Mouse (Mus musculus) ES-E14 (cell line): ENCODE measurements around the gene Med31. TPM values are rescaled to one million over a fixed set of nuclear protein-coding genes. Genes with fewer than 3 reads are reported as not detected.
A peak's percentile ranks its signal among the peaks of the same experiment; 100 is the strongest.

Experiments
- DNase-seq: peaks from one replicate; pipeline ENCODE4 v3.0.0-alpha.2; 2013; ENCODE audit warnings: low read depth, low spot score
- H3K27ac ChIP-seq: 2 replicates; pipeline ENCODE4 v1.5.1; 2012; ENCODE audit warnings: low read depth, mild to moderate bottlenecking, low read length, moderate library complexity, mixed read lengths; ENCODE audit not compliant: poor library complexity, insufficient read depth, severe bottlenecking
- H3K36me3 ChIP-seq: 2 replicates; pipeline ENCODE4 v1.6.1; 2012; ENCODE audit warnings: mild to moderate bottlenecking, low read length, moderate library complexity, mixed read lengths; ENCODE audit not compliant: control insufficient read depth, poor library complexity, insufficient read depth, severe bottlenecking
- H3K4me1 ChIP-seq, 2 experiments: fragments of 150-350 bp in 1 of 2; sonication (generic) in 1 of 2; 2 replicates each; pipeline ENCODE4 v1.6.1; 2012; ENCODE audit warnings: low read length in 2 of 2, mild to moderate bottlenecking in 1 of 2, mixed read lengths in 1 of 2; ENCODE audit not compliant: control insufficient read depth in 2 of 2, insufficient read depth in 2 of 2, poor library complexity in 1 of 2
- H3K4me3 ChIP-seq, 2 experiments: fragments of 150-350 bp in 1 of 2; sonication (generic) in 1 of 2; 2 replicates each; pipeline ENCODE4 v1.5.1; 2012; ENCODE audit warnings: low read length in 2 of 2, low read depth in 1 of 2, mild to moderate bottlenecking in 1 of 2, mixed read lengths in 1 of 2; ENCODE audit not compliant: insufficient read depth in 1 of 2, poor library complexity in 1 of 2, severe bottlenecking in 1 of 2
- H3K9ac ChIP-seq: 2 replicates; pipeline ENCODE4 v1.6.1; 2012; ENCODE audit warnings: low read depth, mild to moderate bottlenecking, low read length, mixed read lengths; ENCODE audit not compliant: poor library complexity, insufficient read depth, severe bottlenecking
- H3K9me3 ChIP-seq: fragments of 150-350 bp; sonication (generic); 2 replicates; pipeline ENCODE4 v1.6.1; 2012; ENCODE audit warnings: low read depth, mild to moderate bottlenecking, low read length; ENCODE audit not compliant: control insufficient read depth, insufficient read depth
- CHD2 ChIP-seq: IDR thresholded peaks from 2 replicates; pipeline ENCODE4 v1.6.1; 2014; ENCODE audit warnings: mild to moderate bottlenecking, low read depth, low read length, inconsistent platforms
- HCFC1 ChIP-seq: IDR thresholded peaks from 2 replicates; pipeline ENCODE4 v1.6.1; 2012; ENCODE audit warnings: low read length, inconsistent platforms, borderline replicate concordance; ENCODE audit not compliant: insufficient read depth
- MAFK ChIP-seq: IDR thresholded peaks from 2 replicates; pipeline ENCODE4 v1.6.1; 2014; ENCODE audit warnings: mild to moderate bottlenecking, low read depth, low read length, inconsistent platforms; ENCODE audit not compliant: insufficient read depth
- ZC3H11A ChIP-seq: IDR thresholded peaks from 2 replicates; pipeline ENCODE4 v1.6.1; 2012; ENCODE audit warnings: low read depth, mild to moderate bottlenecking, inconsistent platforms, low read length, borderline replicate concordance
- ZNF384 ChIP-seq: IDR thresholded peaks from 2 replicates; pipeline ENCODE4 v1.6.1; 2012; ENCODE audit warnings: low read depth, low read length, inconsistent platforms
- in situ Hi-C, 2 experiments: fragments of 600-800 bp; cut with MboI; formaldehyde crosslinking; loops; one replicate each; pipeline ENCODE4 v1.15.1; 2025; ENCODE audit warnings: low sequenced_read_pairs in 2 of 2, inconsistent platforms in 1 of 2; ENCODE audit not compliant: unreplicated experiment in 2 of 2
- total RNA-seq: library from RNA; depleted of rRNA; stranded (reverse); fragments of 300-350 nt; gene quantifications from 2 replicates; pipeline ENCODE4 v1.2.3, GENCODE M21; 2012

Med31 gene
- total RNA-seq, 1 experiment: 28.6 TPM

GRCm38 (mm10) chr11:72221278-72221677, 5.9 kb upstream of the Med31 start:
- Histone ChIP-seq H3K9ac (no peak overlapping the region), H3K27ac (no peak overlapping the region), H3K4me3 (no peak overlapping the region), H3K4me1 (peaks cover 0 to 2% of the 10 kb centered on the region in 2 experiments; a peak in 1 of 4 replicates), H3K36me3 (no peaks in the 10 kb centered on the region), H3K9me3 (no peaks in the 10 kb centered on the region)
- peak; percentile 69 for DNase-seq
- in situ Hi-C loops: loop anchor here in 1 of 2 experiments (25.0 kb wide), 1 partner anchor 216 kb away; the partner anchor contains the start of genes Ggt6 and Mybbp1a
- TF ChIP-seq MAFK (no peak), ZC3H11A (peak; percentile 44; the same call in 1 of the 2 replicates)

GRCm38 (mm10) chr11:72217116-72217515, 1.7 kb upstream of the Med31 start:
- no peak overlapping the region for H3K9ac ChIP-seq
- in situ Hi-C loops: loop anchor here (5.0 to 25.0 kb wide), 3 partner anchors 120 to 220 kb away; partner anchors contain the start of genes Ggt6 (in 1 of the 2) and Mybbp1a (in 1 of the 2)

GRCm38 (mm10) chr11:72214591-72215409, 592 bp downstream of the Med31 start:
- H3K9ac ChIP-seq: peak overlapping the region; percentile 90
- in situ Hi-C loops: loop anchor here (5.0 to 25.0 kb wide), 3 partner anchors 123 to 223 kb away; partner anchors contain the start of genes Ggt6 (in 1 of the 2) and Mybbp1a (in 1 of the 2)
- H3K27ac ChIP-seq: peak overlapping the region; percentile 26; the same call in 1 of the 2 replicates
- H3K9me3 ChIP-seq: no peaks in the 10 kb centered on the region
- peaks cover 7% of the 10 kb centered on the region for H3K36me3 ChIP-seq
- no peaks in the 10 kb centered on the region for H3K4me1 ChIP-seq
- peak; percentile 93 for DNase-seq
- no peak for TF ChIP-seq CHD2
- no peak for TF ChIP-seq MAFK
- TF ChIP-seq ZNF384: no peak
- no peak for TF ChIP-seq ZC3H11A
- no peak for TF ChIP-seq HCFC1
- H3K4me3 ChIP-seq: peak overlapping the region; percentile 80 to 94

More at GRCm38 (mm10) chr11:72217116-72217515, 1.7 kb upstream of the Med31 start:
- no peak for DNase-seq
- H3K9me3 ChIP-seq: no peaks in the 10 kb centered on the region
- TF ChIP-seq MAFK (no peak), ZNF384 (no peak), ZC3H11A (no peak), CHD2 (no peak), HCFC1 (no peak)
- H3K36me3 ChIP-seq: no peaks in the 10 kb centered on the region
- H3K4me3 ChIP-seq: no peak overlapping the region
- H3K4me1 ChIP-seq: no peaks in the 10 kb centered on the region
- H3K27ac ChIP-seq: no peak overlapping the region

- TF ChIP-seq MAFK (no peak), HCFC1 (no peak), ZC3H11A (no peak), ZNF384 (no peak), CHD2 (no peak)
- H3K27ac ChIP-seq: no peak overlapping the region; the same call in 1 of the 2 replicates
- in situ Hi-C loops: loop anchor here in 1 of 2 experiments (25.0 kb wide), 1 partner anchor 229 kb away; the partner anchor contains the start of genes Ggt6 and Mybbp1a
- DNase-seq: no peak
- H3K4me1 ChIP-seq: peaks cover 0 to 9% of the 10 kb centered on the region in 2 experiments; a peak in 2 of 4 replicates
- H3K9me3 ChIP-seq: no peaks in the 10 kb centered on the region
- peak overlapping the region; percentile 87 to 98 for H3K4me3 ChIP-seq
- H3K9ac ChIP-seq: peak overlapping the region; percentile 96
- peaks cover 7% of the 10 kb centered on the region for H3K36me3 ChIP-seq
Measured at GRCm38 (mm10) chr11:72207834-72208377, 7.5 kb downstream of the Med31 start.
